Mouse (Mus musculus): ENCODE data around the gene Ptprt.

DNA sequence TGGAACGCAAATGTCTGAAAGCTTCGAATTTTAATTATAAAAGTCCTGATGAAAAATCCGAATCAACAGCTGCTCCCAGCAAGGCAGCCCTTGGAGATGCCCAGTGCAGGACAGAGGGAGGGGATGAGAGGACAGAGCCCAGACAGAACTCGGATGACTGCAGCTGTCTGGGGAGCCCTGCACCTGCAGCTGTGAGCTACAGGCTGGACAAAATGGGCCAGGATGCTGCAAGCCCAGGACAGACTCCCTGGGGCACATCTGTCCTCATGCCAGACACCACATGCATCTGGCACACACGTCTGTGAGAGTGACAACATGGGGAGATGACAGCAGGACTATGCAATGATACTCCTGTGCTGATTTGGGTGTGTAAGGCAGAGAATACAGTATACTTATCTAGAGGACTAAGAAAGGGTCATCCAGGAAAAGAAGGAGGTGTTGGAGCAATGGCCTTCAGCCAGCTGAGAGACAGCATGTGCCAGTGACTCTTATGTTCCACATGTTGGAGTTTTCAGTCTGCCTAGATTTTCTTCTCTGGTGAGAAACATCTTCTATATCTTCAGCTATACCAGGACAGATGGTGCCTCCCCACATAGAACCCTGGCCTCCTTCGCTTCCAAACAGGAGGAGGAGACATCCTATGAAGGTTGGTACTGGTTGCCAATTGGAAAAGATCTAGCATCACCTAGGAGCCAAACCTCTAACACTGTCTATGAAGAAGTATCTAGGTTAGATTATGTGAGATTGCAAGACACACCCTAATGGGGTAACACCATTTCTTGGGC lies 259.4 kb downstream of the Ptprt start:
- no peak for TF ChIP-seq POLR2A (IDR thresholded peaks at IDR 0.05; ENCODE audit: borderline replicate concordance, insufficient read depth, low read length)
- TF ChIP-seq CTCF (IDR thresholded peaks at IDR 0.05; ENCODE audit: borderline replicate concordance, insufficient read depth, low read depth, low read length) = no peak

Data from cerebellum, adult 2 months (tissue).